ENCODE assay signal across 29 mouse cellular contexts in the genomic region with DNA sequence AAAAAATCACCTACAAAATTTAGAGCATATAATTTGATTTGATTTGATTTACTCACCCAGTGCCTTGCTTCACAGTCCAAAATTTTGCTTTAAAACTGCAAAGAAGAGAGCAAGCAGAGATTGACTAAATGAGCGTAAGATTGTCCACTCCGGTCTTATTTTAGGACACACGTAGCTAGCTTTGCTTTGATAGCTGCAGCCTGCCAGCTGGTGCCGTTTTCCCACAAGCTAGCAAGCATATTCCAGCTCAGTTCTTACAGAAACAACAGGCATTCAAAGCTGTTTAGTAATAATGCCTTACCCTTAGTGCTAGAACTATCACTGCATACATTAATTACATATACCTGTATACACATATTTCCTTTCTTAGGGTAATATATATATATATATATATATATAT. TPM values are rescaled to one million over a fixed set of nuclear protein-coding genes. Genes with fewer than 3 reads are reported as not detected.
A peak's percentile ranks its signal among the peaks of the same experiment; 100 is the strongest.
DNase-seq lines count a peak whose midpoint lies in the region; ATAC-seq and TF ChIP-seq lines count a peak whose summit lies in the region.
"Had no signal": no experiment of that assay in that cellular context is flagged by ENCODE, and none has a peak within 500 bp of the region (broad histone marks: within the 10 kb centered on the region; RNA-seq: fewer than 3 reads in every experiment).

No protein-coding gene starts in this region.

- no peaks in the 10 kb centered on the region for H3K27me3 ChIP-seq in cerebellum, adult 2 months (ENCODE audit: control insufficient read depth, insufficient read depth, low read length)
- no peaks in the 10 kb centered on the region for H3K27me3 ChIP-seq in lung, postnatal 0 days (replicated peaks; ENCODE audit: insufficient read depth, low read length)

- no peak overlapping the region for H3K27ac ChIP-seq in cerebellum, adult 2 months (ENCODE audit: insufficient read depth, low read length)
- H3K27ac ChIP-seq in lung, postnatal 0 days (ENCODE audit: low read length), result peak overlapping the region; percentile 43; the same call in 1 of the 2 replicates
- H3K27ac ChIP-seq: embryonic facial prominence, embryonic 15.5 days; forebrain, embryonic 12.5 days; heart, embryonic 13.5 days; hindbrain, embryonic 13.5 days; hindbrain, postnatal 0 days had no signal

- TF ChIP-seq CTCF in cerebellum, adult 2 months (IDR thresholded peaks at IDR 0.05; ENCODE audit: borderline replicate concordance, insufficient read depth, low read depth, low read length), result 0 out of 2 replicates have a peak, but pooled peaks have one; percentile 6
- TF ChIP-seq CTCF in lung, postnatal 0 days (IDR thresholded peaks at IDR 0.05), result no peak

- no peak for TF ChIP-seq POLR2A in cerebellum, adult 2 months (IDR thresholded peaks at IDR 0.05; ENCODE audit: borderline replicate concordance, insufficient read depth, low read length)

- peak in 1 of 2 experiments; percentile 32 for DNase-seq in cerebellum, adult 2 months
- no peak for DNase-seq in cerebellum, adult 18-20 months
- DNase-seq in heart, adult 11 months, result peak; percentile 82
- no peak for DNase-seq in heart, postnatal 14 days
- no peak for DNase-seq in lung, postnatal 0 days (ENCODE audit: low spot score)
- no peak for DNase-seq in lung, postnatal 14 days
- DNase-seq in skeletal muscle tissue, adult 2 months (ENCODE audit: low read depth, low spot score), result peak; percentile 70
- DNase-seq in adrenal gland, postnatal 10 days, result no peak
- DNase-seq: adrenal gland, adult 8-10 months; B cell, adult 2 months; cerebellum, adult 11-12 months; embryo, embryonic 11 days; gastrocnemius, postnatal 10 days; kidney, adult 11 months had no signal

- no peak overlapping the region for H3K4me2 ChIP-seq in lung, postnatal 0 days (replicated peaks; ENCODE audit: low read depth, low read length)
- H3K4me2 ChIP-seq: embryonic facial prominence, embryonic 15.5 days; forebrain, embryonic 12.5 days; heart, embryonic 13.5 days; hindbrain, embryonic 13.5 days had no signal

- WGBS in cerebellum, adult 2 months, result 17% methylated on average over 4 of the region's 4 CpGs
- 69% methylated on average over 4 of the region's 4 CpGs for WGBS in lung, postnatal 0 days

- H3K4me1 ChIP-seq in cerebellum, adult 2 months (ENCODE audit: control insufficient read depth, insufficient read depth, low read length), result peaks cover 22% of the 10 kb centered on the region
- peaks cover 21% of the 10 kb centered on the region for H3K4me1 ChIP-seq in lung, postnatal 0 days (ENCODE audit: insufficient read depth, low read depth, low read length)

- no peak overlapping the region for H3K9ac ChIP-seq in lung, postnatal 0 days (replicated peaks; ENCODE audit: low read depth)
- H3K9ac ChIP-seq: embryonic facial prominence, embryonic 15.5 days; forebrain, embryonic 12.5 days; heart, embryonic 13.5 days; hindbrain, embryonic 13.5 days had no signal

- TF ChIP-seq EP300 in lung, postnatal 0 days (IDR thresholded peaks at IDR 0.05), result no peak

- ATAC-seq in lung, postnatal 0 days, result no peak
- ATAC-seq: CD4-positive, CD25-positive, alpha-beta regulatory T cell, adult 4 months; forebrain, embryonic 16.5 days; hindbrain, postnatal 0 days had no signal

- no peaks in the 10 kb centered on the region for H3K9me3 ChIP-seq in lung, postnatal 0 days (ENCODE audit: low read length)
- H3K9me3 ChIP-seq: embryonic facial prominence, embryonic 15.5 days; forebrain, embryonic 12.5 days; heart, embryonic 13.5 days; hindbrain, embryonic 13.5 days had no signal

- H3K36me3 ChIP-seq in lung, postnatal 0 days (ENCODE audit: insufficient read depth, low read length), result no peaks in the 10 kb centered on the region
- H3K36me3 ChIP-seq: forebrain, embryonic 12.5 days; G1E; heart, embryonic 13.5 days; hindbrain, embryonic 13.5 days had no signal

- intact Hi-C loops in heart, postnatal 14 days (cut with DNase I), result no loop called here

- no peak overlapping the region for H3K4me3 ChIP-seq in cerebellum, adult 2 months (replicated peaks; ENCODE audit: insufficient read depth, low read depth, low read length)
- H3K4me3 ChIP-seq in lung, postnatal 0 days (ENCODE audit: low read depth, low read length), result no peak overlapping the region
- H3K4me3 ChIP-seq: embryonic facial prominence, embryonic 15.5 days; forebrain, embryonic 12.5 days; heart, embryonic 13.5 days; hindbrain, embryonic 13.5 days had no signal

RNA-seq across cellular contexts. Expression of gene Gm37419, which starts 9.8 kb away (rescaled TPM):
- not detected in 2 replicates for polyA plus RNA-seq in cerebellum, adult 2 months (2012; rRNA removed)
- not detected for total RNA-seq in heart, postnatal 14 days (2021)
- not detected in 2 replicates for polyA plus RNA-seq in lung, postnatal 0 days (2015; fragmentation: Nextera tagmentation; extraction: Ambion mirVana)
- not detected for total RNA-seq in adrenal gland, postnatal 10 days (2021)
- total RNA-seq: adrenal gland, adult 8-10 months; adrenal gland, postnatal 4 days; common myeloid progenitor, adult 5-6 weeks; G1E; gastrocnemius, postnatal 10 days; hematopoietic stem cell, adult 5-6 weeks; hindbrain, postnatal 0 days had no signal
- polyA plus RNA-seq: CD4-positive, CD25-positive, alpha-beta regulatory T cell, adult 4 months; embryonic facial prominence, embryonic 11.5 days; embryonic facial prominence, embryonic 15.5 days; forebrain, embryonic 12.5 days; forebrain, embryonic 16.5 days; G1E; gonadal fat pad, adult 2 months; heart, embryonic 13.5 days; heart, postnatal 0 days; hindbrain, embryonic 13.5 days; hindbrain, postnatal 0 days; intestine, embryonic 14.5 days had no signal

RNA-seq across cellular contexts. Expression of gene Bcl6, which starts 10.2 kb away (rescaled TPM):
- 30.8 and 41.3 TPM in 2 replicates for polyA plus RNA-seq in cerebellum, adult 2 months (2012; rRNA removed)
- total RNA-seq in heart, postnatal 14 days (2021), result 10 to 100 TPM; 14.9 to 17.4 TPM
- polyA plus RNA-seq in lung, postnatal 0 days (2015; fragmentation: Nextera tagmentation; extraction: Ambion mirVana), result 2.3 TPM in 2 replicates
- total RNA-seq in adrenal gland, postnatal 10 days (2021), result 10 to 100 TPM; 46.6 to 53.6 TPM
- polyA plus RNA-seq: G1E had no signal

RNA-seq across cellular contexts. Expression of gene Rtp2, which starts 46.3 kb away (rescaled TPM):
- polyA plus RNA-seq in cerebellum, adult 2 months (2012; rRNA removed), result not detected in 2 replicates
- total RNA-seq in heart, postnatal 14 days (2021), result not detected
- not detected in 2 replicates for polyA plus RNA-seq in lung, postnatal 0 days (2015; fragmentation: Nextera tagmentation; extraction: Ambion mirVana)
- total RNA-seq in adrenal gland, postnatal 10 days (2021), result not detected
- total RNA-seq: adrenal gland, adult 8-10 months; adrenal gland, postnatal 4 days; common myeloid progenitor, adult 5-6 weeks; G1E; gastrocnemius, postnatal 10 days; hematopoietic stem cell, adult 5-6 weeks; hindbrain, postnatal 0 days had no signal
- polyA plus RNA-seq: embryonic facial prominence, embryonic 11.5 days; G1E; gonadal fat pad, adult 2 months; heart, embryonic 13.5 days; heart, postnatal 0 days; hindbrain, embryonic 13.5 days; intestine, embryonic 14.5 days had no signal

Comparison
In these comparisons a context has a peak if more than half of its experiments do, and no peak if none do; other contexts are left out.
1. DNase-seq: peak in heart, adult 11 months (single experiment) and skeletal muscle tissue, adult 2 months (single experiment); none in cerebellum, adult 18-20 months (0 of 2), heart, postnatal 14 days (0 of 2), lung, postnatal 0 days (single experiment), lung, postnatal 14 days (single experiment) and adrenal gland, postnatal 10 days (single experiment).